In the genomic region with DNA sequence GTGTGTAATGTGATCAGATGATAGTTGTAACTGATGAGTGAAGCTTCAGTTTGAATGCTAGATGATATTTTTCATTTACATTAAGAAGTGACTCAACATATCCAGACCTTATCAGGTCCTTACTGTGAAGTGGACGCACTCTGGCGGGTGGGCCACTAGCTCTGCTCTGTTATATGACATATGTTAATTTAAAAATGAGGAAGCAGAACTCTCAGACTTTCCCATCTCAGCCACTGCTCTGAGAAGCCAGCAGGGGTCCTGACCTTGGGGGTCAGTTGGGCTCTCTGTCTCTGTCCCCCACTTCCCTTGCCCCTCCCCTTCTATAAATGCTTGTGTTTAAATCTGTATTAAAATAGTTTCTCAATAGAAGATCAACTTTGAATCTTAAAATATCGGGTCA, we compare ENCODE assay signal across 26 mouse cellular contexts.
DNase-seq lines count a peak whose midpoint lies in the region; ATAC-seq and TF ChIP-seq lines count a peak whose summit lies in the region.
"Had no signal": no experiment of that assay in that cellular context is flagged by ENCODE, and none has a peak within 500 bp of the region (broad histone marks: within the 10 kb centered on the region; RNA-seq: fewer than 3 reads in every experiment).

No protein-coding gene starts in this region.

- peak; percentile 46; the same call in 1 of the 2 replicates for TF ChIP-seq EP300 in CH12.LX (IDR thresholded peaks at IDR 0.05; ENCODE audit: low read length)

- TF ChIP-seq RAD21 in CH12.LX (IDR thresholded peaks at IDR 0.05; ENCODE audit: low read depth, low read length): no peak

- ATAC-seq in heart, embryonic 12.5 days (ENCODE audit: insufficient number of reproducible peaks, low FRiP score): no peak
- 0 out of 2 replicates have a peak, but pooled peaks have one; percentile 24 for ATAC-seq in megakaryocyte, adult 5-6 weeks (ENCODE audit: poor library complexity, severe bottlenecking)
- ATAC-seq: activated CD4-positive, CD25-positive, alpha-beta regulatory T cell, adult 4 months; CD4-positive, CD25-positive, alpha-beta regulatory T cell, adult 4 months; forebrain, embryonic 13.5 days; forebrain, embryonic 16.5 days; intestine, postnatal 0 days had no signal

- TF ChIP-seq CTCF in CH12.LX (conservative IDR thresholded peaks at IDR 0.05 in 1 of 2, IDR thresholded peaks at IDR 0.05 in 1 of 2; ENCODE audit: low read depth in 2 of 2, low read length in 2 of 2): 0 out of 4 replicates have a peak, but pooled peaks of 1 of the 2 experiments have one; percentile 5

- H3K4me1 ChIP-seq in heart, embryonic 12.5 days (replicated peaks): 0 out of 2 replicates have a peak, but pooled peaks cover 3% of the 10 kb centered on the region
- H3K4me1 ChIP-seq in CH12.LX (ENCODE audit: control insufficient read depth in 1 of 2, insufficient read depth in 2 of 2): peaks cover 27 to 81% of the 10 kb centered on the region in 2 experiments
- H3K4me1 ChIP-seq: embryonic facial prominence, embryonic 10.5 days had no signal

- TF ChIP-seq POLR2A in CH12.LX (IDR thresholded peaks at IDR 0.05; ENCODE audit: low read depth, low read length): no peak

- peak; percentile 56 for DNase-seq in heart, adult 11 months
- DNase-seq in CH12.LX (ENCODE audit: extremely low read depth): peak; percentile 33
- no peak for DNase-seq in spleen, postnatal 36 days (ENCODE audit: low spot score in 2 of 2)
- no peak for DNase-seq in layer of hippocampus, postnatal 36 days
- DNase-seq: adrenal gland, adult 8-10 months; adrenal gland, postnatal 25 days; cerebellum, adult 11-12 months; cerebellum, adult 8-10 months; cerebellum, postnatal 25 days; embryo, embryonic 11 days; gastrocnemius, adult 2 months; gastrocnemius, postnatal 14 days; heart, adult 2 months had no signal

- H3K36me3 ChIP-seq in heart, embryonic 12.5 days: no peaks in the 10 kb centered on the region
- H3K36me3 ChIP-seq in CH12.LX (replicated peaks in 1 of 2; ENCODE audit: control insufficient read depth in 1 of 2, insufficient read depth in 1 of 2, low read length in 1 of 2): no peaks in the 10 kb centered on the region
- H3K36me3 ChIP-seq: embryonic facial prominence, embryonic 10.5 days; embryonic facial prominence, embryonic 13.5 days; heart, embryonic 10.5 days; hindbrain, embryonic 12.5 days; hindbrain, embryonic 15.5 days had no signal

- 76% methylated on average over 3 of the region's 3 CpGs for WGBS in heart, embryonic 12.5 days

- H3K4me2 ChIP-seq in heart, embryonic 12.5 days: no peak overlapping the region
- H3K4me2 ChIP-seq in CH12.LX (ENCODE audit: insufficient read depth, low read depth, poor library complexity, severe bottlenecking): no peak overlapping the region
- H3K4me2 ChIP-seq: embryonic facial prominence, embryonic 13.5 days; forebrain, embryonic 13.5 days; hindbrain, embryonic 12.5 days; hindbrain, embryonic 15.5 days had no signal

- dilution Hi-C loops in CH12.LX (cut with MboI; ENCODE audit: extremely low pct_ligation_motif_present, extremely low pct_unique_long_range_greater_than_20kb, low sequenced_read_pairs): no loop called here

- no peak overlapping the region for H3K27ac ChIP-seq in heart, embryonic 12.5 days (ENCODE audit: poor library complexity, severe bottlenecking)
- H3K27ac ChIP-seq in CH12.LX (ENCODE audit: insufficient read depth, low read depth): no peak overlapping the region
- H3K27ac ChIP-seq: embryonic facial prominence, embryonic 10.5 days; embryonic facial prominence, embryonic 13.5 days; forebrain, embryonic 13.5 days; gastrocnemius, adult 2 months; heart, adult 2 months; heart, embryonic 10.5 days; hindbrain, embryonic 12.5 days; hindbrain, embryonic 15.5 days had no signal

- in situ Hi-C loops in CH12.LX (cut with MboI; ENCODE audit: low pct_ligation_motif_present, low pct_unique_long_range_greater_than_20kb, low sequenced_read_pairs): no loop called here

- no peaks in the 10 kb centered on the region for H3K9me3 ChIP-seq in heart, embryonic 12.5 days (replicated peaks)
- H3K9me3 ChIP-seq in CH12.LX (replicated peaks; ENCODE audit: low read length): peaks cover 7% of the 10 kb centered on the region
- H3K9me3 ChIP-seq: embryonic facial prominence, embryonic 10.5 days; embryonic facial prominence, embryonic 13.5 days; forebrain, embryonic 13.5 days; heart, embryonic 10.5 days; hindbrain, embryonic 12.5 days; hindbrain, embryonic 15.5 days had no signal

- H3K27me3 ChIP-seq in heart, embryonic 12.5 days (replicated peaks): no peaks in the 10 kb centered on the region
- H3K27me3 ChIP-seq in CH12.LX (replicated peaks): no peaks in the 10 kb centered on the region
- H3K27me3 ChIP-seq: embryonic facial prominence, embryonic 13.5 days; forebrain, embryonic 13.5 days; hindbrain, embryonic 12.5 days; hindbrain, embryonic 15.5 days had no signal

- H3K4me3 ChIP-seq in heart, embryonic 12.5 days: no peak overlapping the region
- no peak overlapping the region for H3K4me3 ChIP-seq in CH12.LX (replicated peaks in 1 of 3; ENCODE audit: low read depth in 2 of 3, low read length in 2 of 3, poor library complexity in 1 of 3)
- H3K4me3 ChIP-seq: embryonic facial prominence, embryonic 10.5 days; embryonic facial prominence, embryonic 13.5 days; erythroblast, embryonic 14.5 days; forebrain, embryonic 13.5 days; gastrocnemius, adult 2 months; heart, adult 2 months; heart, embryonic 10.5 days; hindbrain, embryonic 12.5 days; hindbrain, embryonic 15.5 days had no signal

- no peaks in the 10 kb centered on the region for H3K79me2 ChIP-seq in CH12.LX (replicated peaks; ENCODE audit: control insufficient read depth, extremely low read depth, insufficient read depth, poor library complexity, severe bottlenecking)

- no peak overlapping the region for H3K9ac ChIP-seq in heart, embryonic 12.5 days
- no peak overlapping the region for H3K9ac ChIP-seq in CH12.LX (ENCODE audit: insufficient read depth, low read depth)
- H3K9ac ChIP-seq: embryonic facial prominence, embryonic 13.5 days; forebrain, embryonic 13.5 days; hindbrain, embryonic 12.5 days; hindbrain, embryonic 15.5 days had no signal

TF ChIP-seq in CH12.LX, 34 proteins besides CTCF, POLR2A, EP300 and RAD21:
- TF ChIP-seq SMC3 (IDR thresholded peaks at IDR 0.05; ENCODE audit: low read depth, low read length): no peak
- TF ChIP-seq ZKSCAN1 (IDR thresholded peaks at IDR 0.05; ENCODE audit: borderline replicate concordance, low read depth, low read length): no peak
- no peak for TF ChIP-seq TCF12 (IDR thresholded peaks at IDR 0.05; ENCODE audit: low read depth, low read length)
- no peak for TF ChIP-seq ETS1 (conservative IDR thresholded peaks at IDR 0.05; ENCODE audit: low read depth, low read length)
- no peak for TF ChIP-seq TBP (conservative IDR thresholded peaks at IDR 0.05; ENCODE audit: low read depth, low read length)
- TF ChIP-seq IRF4 (IDR thresholded peaks at IDR 0.05; ENCODE audit: low read depth, low read length): 0 out of 2 replicates have a peak, but pooled peaks have one; percentile 8
- no peak for TF ChIP-seq UBTF (IDR thresholded peaks at IDR 0.05; ENCODE audit: low read depth, low read length)

Comparison
In these comparisons a context has a peak if more than half of its experiments do, and no peak if none do; other contexts are left out.
1. DNase-seq: peak in heart, adult 11 months (single experiment) and CH12.LX (single experiment); none in spleen, postnatal 36 days (0 of 2) and layer of hippocampus, postnatal 36 days (0 of 2).